ENCODE assay signal across 15 mouse cellular contexts in genomic region chr8:46598753-46599152, GRCm38 (mm10).
"Had no signal": no experiment of that assay in that cellular context is flagged by ENCODE, and none has a peak within 500 bp of the region (broad histone marks: within the 10 kb centered on the region; RNA-seq: fewer than 3 reads in every experiment).

No protein-coding gene starts in this region.

- H3K4me1 ChIP-seq: midbrain, embryonic 10.5 days; neural tube, embryonic 12.5 days had no signal

- H3K4me3 ChIP-seq: layer of hippocampus, adult 2 months; limb, embryonic 12.5 days; midbrain, embryonic 10.5 days; neural tube, embryonic 12.5 days had no signal

- H3K9me3 ChIP-seq: limb, embryonic 12.5 days; midbrain, embryonic 10.5 days; neural tube, embryonic 12.5 days had no signal

- H3K36me3 ChIP-seq: neural tube, embryonic 12.5 days had no signal

- DNase-seq: kidney, adult 18-20 months; kidney, postnatal 10 days; kidney, postnatal 4 days; lung, embryonic 14.5 days; lung, postnatal 10 days; lung, postnatal 4 days; midbrain, embryonic 14.5 days; spleen, adult 18-20 months; thymus, adult 18-20 months; thymus, postnatal 25 days had no signal

- H3K9ac ChIP-seq: limb, embryonic 12.5 days; lung, embryonic 14.5 days; neural tube, embryonic 12.5 days had no signal

- H3K4me2 ChIP-seq: limb, embryonic 12.5 days; lung, embryonic 14.5 days; neural tube, embryonic 12.5 days had no signal

- H3K27me3 ChIP-seq: limb, embryonic 12.5 days; neural tube, embryonic 12.5 days had no signal

- H3K27ac ChIP-seq: layer of hippocampus, adult 2 months; limb, embryonic 12.5 days; midbrain, embryonic 10.5 days; neural tube, embryonic 12.5 days had no signal

- ATAC-seq: inflammation-experienced regulatory T-cells, adult 6 months had no signal
